Mouse (Mus musculus) mouse trophoblast stem cell (cell line): ENCODE data around the gene C2cd2l.

Experiments used
- in situ Hi-C, 2 experiments: fragments of 300-500 bp; cut with MseI, MboI; formaldehyde crosslinking; loops; 2 replicates in 1 of 2; 3 replicates in 1 of 2; pipeline ENCODE4 v1.15.1; 2025

Gene C2cd2l

GRCm38 (mm10) chr9:44267319-44268026, 52.6 kb downstream of the C2cd2l start:
- in situ Hi-C loops: no loop called here

GRCm38 (mm10) chr9:44266478-44267226, 53.4 kb downstream of the C2cd2l start:
- in situ Hi-C loops: no loop called here

- in situ Hi-C loops: no loop called here
These were observed 58.7 kb downstream of the C2cd2l start for GRCm38 (mm10) chr9:44261388-44261787.
